Mouse (Mus musculus): ENCODE data around the gene Pex6. TPM values are rescaled to one million over a fixed set of nuclear protein-coding genes. Genes with fewer than 3 reads are reported as not detected.
"Not testable (repeated sequence)": the region's sequence is repeated elsewhere in the genome, so short reads cannot be mapped to it uniquely, and the experiment has no call there.

Gene Pex6
- polyA plus RNA-seq, 1 experiment from 2014 or later = 25.7 TPM

GRCm38 (mm10) chr17:46749282-46749681 lies 38.0 kb downstream of the Pex6 start:
- Histone ChIP-seq H3K9ac (no peak overlapping the region), H3K27me3 (ENCODE audit: insufficient read depth, low read length) (no peaks in the 10 kb centered on the region), H3K9me3 (ENCODE audit: low read depth, low read length) (no peaks in the 10 kb centered on the region), H3K4me2 (no peak overlapping the region), H3K4me3 (ENCODE audit: low read depth, low read length) (no peak overlapping the region), H3K4me1 (ENCODE audit: insufficient read depth) (peaks cover 9% of the 10 kb centered on the region; the same call in 1 of the 2 replicates), H3K27ac (ENCODE audit: low read depth) (no peak overlapping the region), H3K36me3 (ENCODE audit: insufficient read depth) (peaks cover 25% of the 10 kb centered on the region)
- TF ChIP-seq CTCF (IDR thresholded peaks at IDR 0.05; ENCODE audit: low read depth) = no peak
- ATAC-seq (ENCODE audit: insufficient read depth) (no peak), DNase-seq (no peak)
- WGBS = 87% methylated on average over 5 of the region's 5 CpGs

DNA sequence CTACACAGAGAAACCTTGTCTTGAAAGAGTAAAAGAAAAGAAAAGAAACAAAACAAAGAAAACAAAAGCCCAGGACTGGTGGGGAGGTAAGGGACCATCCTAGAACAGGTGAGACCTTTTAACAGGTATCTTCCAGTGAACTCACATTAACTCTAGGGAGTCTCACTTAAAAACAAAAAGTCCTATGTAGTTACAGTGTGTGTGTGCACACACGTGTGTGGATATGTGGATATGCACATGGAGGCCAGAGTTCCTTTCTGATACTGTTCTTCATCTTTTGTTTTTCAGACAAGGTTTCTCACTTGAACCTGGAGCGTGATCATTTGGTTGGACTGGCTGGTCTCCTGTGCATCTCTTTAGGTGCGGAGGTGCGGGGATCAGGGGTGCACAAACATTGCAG lies 39.3 kb downstream of the Pex6 start:
- 90% methylated on average over 4 of the region's 4 CpGs for WGBS
- no peak overlapping the region for H3K27ac ChIP-seq (ENCODE audit: low read depth)

GRCm38 (mm10) chr17:46751056-46751793 lies 40.0 kb downstream of the Pex6 start:
- H3K9me3 ChIP-seq (ENCODE audit: low read depth, low read length) = no peaks in the 10 kb centered on the region
- H3K9ac ChIP-seq = peak overlapping the region; percentile 71
- WGBS = 16% methylated on average over 16 of the region's 16 CpGs
- peaks cover 11% of the 10 kb centered on the region for H3K36me3 ChIP-seq (ENCODE audit: insufficient read depth)
- H3K4me3 ChIP-seq (ENCODE audit: low read depth, low read length) = peak overlapping the region; percentile 70
- H3K27me3 ChIP-seq (ENCODE audit: insufficient read depth, low read length) = no peaks in the 10 kb centered on the region
- TF ChIP-seq CTCF (IDR thresholded peaks at IDR 0.05; ENCODE audit: low read depth) = no peak
- ATAC-seq (ENCODE audit: insufficient read depth) (no peak; the same call in 1 of the 2 replicates), DNase-seq (peak; percentile 67)
- peak overlapping the region; percentile 88 for H3K4me2 ChIP-seq
- H3K27ac ChIP-seq (ENCODE audit: low read depth) = peak overlapping the region; percentile 88
- H3K4me1 ChIP-seq (ENCODE audit: insufficient read depth) = peaks cover 9% of the 10 kb centered on the region; the same call in 1 of the 2 replicates

More for the DNA sequence above, 39.3 kb downstream of the Pex6 start:
- Histone ChIP-seq H3K9ac (peak overlapping the region; percentile 71; the same call in 1 of the 2 replicates), H3K27me3 (ENCODE audit: insufficient read depth, low read length) (no peaks in the 10 kb centered on the region), H3K9me3 (ENCODE audit: low read depth, low read length) (no peaks in the 10 kb centered on the region), H3K4me3 (ENCODE audit: low read depth, low read length) (peak overlapping the region; percentile 70), H3K36me3 (ENCODE audit: insufficient read depth) (peaks cover 18% of the 10 kb centered on the region), H3K4me1 (ENCODE audit: insufficient read depth) (peaks cover 9% of the 10 kb centered on the region; the same call in 1 of the 2 replicates), H3K4me2 (peak overlapping the region; percentile 88)
- ATAC-seq (ENCODE audit: insufficient read depth) = no peak
- no peak for TF ChIP-seq CTCF (IDR thresholded peaks at IDR 0.05; ENCODE audit: low read depth)
- DNase-seq = no peak

DNA sequence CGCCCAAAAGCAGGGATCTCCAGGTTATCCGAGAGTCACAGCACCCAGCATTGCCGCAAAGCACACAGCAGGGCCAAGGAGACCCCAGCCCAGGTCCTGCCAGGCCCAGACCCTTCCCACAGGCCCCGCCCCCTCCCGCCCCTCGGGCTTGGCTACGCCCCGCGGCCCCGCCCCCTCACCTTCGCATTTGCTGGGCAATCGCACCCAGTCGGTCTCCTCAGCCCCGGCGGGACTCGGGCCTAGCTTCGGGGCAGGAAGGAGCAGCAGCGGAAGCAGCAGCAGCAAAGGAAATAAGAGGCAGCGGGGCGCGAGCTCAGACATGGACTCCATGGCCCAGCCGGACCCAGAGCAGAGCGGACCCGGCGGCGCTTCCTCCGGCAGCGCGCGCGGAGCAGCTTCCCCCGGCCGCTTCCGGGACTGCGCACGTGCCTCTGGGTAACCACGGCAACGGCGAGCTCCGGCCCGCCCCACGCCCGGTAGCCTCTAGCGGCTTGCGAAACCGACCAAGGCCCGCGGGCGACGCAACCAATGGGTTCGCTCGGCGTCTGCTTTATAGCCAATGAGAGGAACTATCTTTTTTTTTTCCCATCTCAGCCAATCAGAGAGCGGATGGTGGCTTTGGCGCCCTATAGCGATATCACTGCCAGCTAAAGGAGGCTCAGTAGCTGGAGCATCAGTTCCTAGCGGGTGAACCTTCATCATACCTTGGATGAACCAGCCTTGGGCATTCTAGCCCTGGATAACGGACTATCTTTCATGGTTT lies 40.7 kb downstream of the Pex6 start, which contains the start of gene Cnpy3:
Gene Cnpy3 (minus strand): TSS at position 421 of the 763 bp plus-strand sequence.
- ATAC-seq (ENCODE audit: insufficient read depth) = peak; percentile 98
- peak within 1 kb of the TSS; percentile 70 for H3K4me3 ChIP-seq (ENCODE audit: low read depth, low read length)

DNA sequence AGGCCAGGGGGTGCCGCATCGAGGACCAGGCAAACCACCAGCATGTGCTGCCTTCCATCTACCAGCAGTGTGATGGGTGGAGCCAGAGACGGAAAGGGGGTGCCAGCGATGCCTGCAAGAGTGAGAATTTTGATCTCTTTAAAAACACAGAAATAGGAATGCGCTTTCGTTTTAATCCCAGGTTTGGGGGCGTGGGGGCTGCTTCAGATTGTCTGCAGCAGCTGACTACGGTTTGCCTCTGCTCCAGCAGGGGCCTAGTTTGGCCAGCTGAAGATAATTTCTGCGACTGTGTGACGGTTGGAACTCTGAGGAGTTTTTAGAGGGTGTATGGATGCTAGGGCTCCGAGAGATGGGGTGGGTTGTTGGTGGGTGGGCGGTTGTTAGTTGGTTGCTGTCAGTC lies 47.5 kb downstream of the Pex6 start:
- no peak for DNase-seq
- Histone ChIP-seq H3K36me3 (ENCODE audit: insufficient read depth) (no peaks in the 10 kb centered on the region), H3K4me2 (no peak overlapping the region), H3K9ac (no peak overlapping the region), H3K9me3 (ENCODE audit: low read depth, low read length) (no peaks in the 10 kb centered on the region), H3K27ac (ENCODE audit: low read depth) (no peak overlapping the region), H3K4me3 (ENCODE audit: low read depth, low read length) (no peak overlapping the region), H3K27me3 (ENCODE audit: insufficient read depth, low read length) (no peaks in the 10 kb centered on the region), H3K4me1 (ENCODE audit: insufficient read depth) (no peaks in the 10 kb centered on the region)
- TF ChIP-seq CTCF (IDR thresholded peaks at IDR 0.05; ENCODE audit: low read depth) = no peak
- WGBS = 74% methylated on average over 12 of the region's 12 CpGs
- ATAC-seq (ENCODE audit: insufficient read depth) = no peak

More for the DNA sequence above, 40.7 kb downstream of the Pex6 start, which contains the start of gene Cnpy3:
- WGBS = under 1% methylated on average over 58 of the region's 58 CpGs
- Histone ChIP-seq H3K9me3 (ENCODE audit: low read depth, low read length) (no peaks in the 10 kb centered on the region), H3K4me2 (peak within 1 kb of the TSS; percentile 88), H3K4me1 (ENCODE audit: insufficient read depth) (peaks cover 9% of the 10 kb centered on the region; the same call in 1 of the 2 replicates), H3K27ac (ENCODE audit: low read depth) (peak within 1 kb of the TSS; percentile 88), H3K9ac (peak within 1 kb of the TSS; percentile 71), H3K36me3 (ENCODE audit: insufficient read depth) (peaks cover 5% of the 10 kb centered on the region), H3K27me3 (ENCODE audit: insufficient read depth, low read length) (no peaks in the 10 kb centered on the region)
- TF ChIP-seq CTCF (IDR thresholded peaks at IDR 0.05; ENCODE audit: low read depth) = no peak
- peak; percentile 99 for DNase-seq

- ATAC-seq (ENCODE audit: insufficient read depth) = no peak
- no peaks in the 10 kb centered on the region for H3K27me3 ChIP-seq (ENCODE audit: insufficient read depth, low read length)
- TF ChIP-seq CTCF (IDR thresholded peaks at IDR 0.05; ENCODE audit: low read depth) = no peak
- no peaks in the 10 kb centered on the region for H3K36me3 ChIP-seq (ENCODE audit: insufficient read depth)
- H3K4me3 ChIP-seq (ENCODE audit: low read depth, low read length) = no peak within 1 kb of the TSS
- no peaks in the 10 kb centered on the region for H3K4me1 ChIP-seq (ENCODE audit: insufficient read depth)
- no peaks in the 10 kb centered on the region for H3K9me3 ChIP-seq (ENCODE audit: low read depth, low read length)
- H3K4me2 ChIP-seq = no peak within 1 kb of the TSS
- no peak for DNase-seq
- H3K9ac ChIP-seq = no peak within 1 kb of the TSS
- H3K27ac ChIP-seq (ENCODE audit: low read depth) = no peak within 1 kb of the TSS
- WGBS = 83% methylated on average over 2 of the region's 2 CpGs
Observed at GRCm38 (mm10) chr17:46763544-46763943, 52.3 kb downstream of the Pex6 start, which contains the start of gene Ptcra. TSS of gene Ptcra (minus strand) at chr17:46763712.

DNA sequence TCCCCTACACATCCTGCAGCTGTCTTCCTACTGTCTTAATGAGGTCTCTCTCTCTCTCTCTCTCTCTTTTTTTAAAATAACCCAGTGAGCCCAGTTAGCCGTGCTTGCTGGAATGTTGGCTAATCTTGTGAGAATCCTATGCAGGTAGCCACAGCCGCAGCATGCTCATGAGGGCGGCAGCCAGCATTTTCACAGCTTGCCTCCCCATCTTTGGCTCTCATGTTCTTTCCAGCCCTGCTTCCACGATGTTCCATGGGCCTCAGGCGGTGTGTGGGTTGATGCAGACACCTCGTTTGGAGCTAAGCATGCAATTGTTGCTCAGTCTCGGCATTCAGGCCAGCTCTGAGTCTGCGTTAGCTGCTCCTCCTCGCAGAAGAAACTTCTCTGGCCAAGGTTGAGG lies 53.7 kb downstream of the Pex6 start:
- not testable (repeated sequence) for H3K36me3 ChIP-seq (ENCODE audit: insufficient read depth); ATAC-seq (ENCODE audit: insufficient read depth); DNase-seq; H3K27ac ChIP-seq (ENCODE audit: low read depth); H3K9me3 ChIP-seq (ENCODE audit: low read depth, low read length); H3K27me3 ChIP-seq (ENCODE audit: insufficient read depth, low read length); H3K9ac ChIP-seq; H3K4me1 ChIP-seq (ENCODE audit: insufficient read depth); H3K4me3 ChIP-seq (ENCODE audit: low read depth, low read length); H3K4me2 ChIP-seq
- 53% methylated on average over 8 of the region's 9 CpGs for WGBS
